Mouse (Mus musculus): Measurements from ENCODE around the gene Fam69b.

- TF ChIP-seq CTCF (IDR thresholded peaks at IDR 0.05; ENCODE audit: control insufficient read depth, insufficient read depth, insufficient read length): no peak
- TF ChIP-seq CEBPB (IDR thresholded peaks at IDR 0.05; ENCODE audit: low read depth): no peak
These were observed 10.3 kb upstream of the Fam69b start for GRCm38 (mm10) chr2:26617928-26618327.

All from C2C12 (cell line).